Mouse (Mus musculus) thymus, adult 2 months (tissue): ENCODE data around the gene Fahd2a. TPM values are rescaled to one million over a fixed set of nuclear protein-coding genes. Genes with fewer than 3 reads are reported as not detected.

Experiments
- DNase-seq: peaks from one replicate; pipeline ENCODE4 v3.0.0; 2021
- H3K27ac ChIP-seq: fragments of 200-500 bp; 2 replicates; pipeline ENCODE4 v1.5.1; 2012; ENCODE audit warnings: low read length, control low read depth; ENCODE audit not compliant: control insufficient read depth, insufficient read depth
- H3K27me3 ChIP-seq: fragments of 200-500 bp; 2 replicates; pipeline ENCODE4 v1.6.1; 2012; ENCODE audit warnings: mild to moderate bottlenecking, low read length, moderate library complexity, mixed read lengths; ENCODE audit not compliant: control insufficient read depth, insufficient read depth
- H3K36me3 ChIP-seq: fragments of 200-500 bp; 2 replicates; pipeline ENCODE4 v1.6.1; 2012; ENCODE audit warnings: mild to moderate bottlenecking, low read length, moderate library complexity; ENCODE audit not compliant: control insufficient read depth, insufficient read depth
- H3K4me1 ChIP-seq: fragments of 200-500 bp; replicated peaks from 2 replicates; pipeline ENCODE4 v1.6.1; 2012; ENCODE audit warnings: low read length; ENCODE audit not compliant: control insufficient read depth, insufficient read depth
- H3K4me3 ChIP-seq: fragments of 200-500 bp; 2 replicates; pipeline ENCODE4 v1.5.1; 2012; ENCODE audit warnings: mild to moderate bottlenecking, low read length, control low read depth, moderate library complexity; ENCODE audit not compliant: control insufficient read depth, insufficient read depth
- CTCF ChIP-seq: fragments of 200-500 bp; IDR thresholded peaks from 2 replicates; pipeline ENCODE4 v1.5.1; 2012; ENCODE audit warnings: mild to moderate bottlenecking, control low read depth, low read length, moderate library complexity, borderline replicate concordance; ENCODE audit not compliant: control insufficient read depth, poor library complexity, insufficient read depth; ENCODE audit errors: extremely low read depth
- POLR2A ChIP-seq: fragments of 200-500 bp; IDR thresholded peaks from 2 replicates; pipeline ENCODE4 v1.6.1; 2012; ENCODE audit warnings: mild to moderate bottlenecking, low read length, control low read depth, moderate library complexity; ENCODE audit not compliant: control insufficient read depth, poor library complexity, insufficient read depth; ENCODE audit errors: extremely low read depth
- WGBS: fragments of 180-500 bp; shearing (Covaris S2); methylation state at CpG from one replicate; pipeline ENCODE4 v1.1.7; 2018; 5-methylcytosine and 5-hydroxymethylcytosine counted together
- polyA plus RNA-seq: library from polyadenylated mRNA; depleted of rRNA; stranded (reverse); fragments of >200 nt; gene quantifications from 2 replicates; pipeline ENCODE4 v1.2.3, GENCODE M21; 2012; rRNA removed

Fahd2a gene
- polyA plus RNA-seq, 1 experiment: 17.0 TPM

GRCm38 (mm10) chr2:127415806-127416205 is 28.6 kb downstream of the Fahd2a start:
- no peaks in the 10 kb centered on the region for H3K27me3 ChIP-seq
- no peak for DNase-seq

GRCm38 (mm10) chr2:127411126-127411525 is 33.2 kb downstream of the Fahd2a start:
- no peak for DNase-seq
- 97% methylated on average over 6 of the region's 6 CpGs for WGBS
- H3K36me3 ChIP-seq: no peaks in the 10 kb centered on the region
- no peak overlapping the region for H3K27ac ChIP-seq
- no peak overlapping the region for H3K4me3 ChIP-seq
- no peak for TF ChIP-seq POLR2A
- TF ChIP-seq CTCF: no peak
- H3K4me1 ChIP-seq: no peaks in the 10 kb centered on the region
- no peaks in the 10 kb centered on the region for H3K27me3 ChIP-seq

More at GRCm38 (mm10) chr2:127415806-127416205, 28.6 kb downstream of the Fahd2a start:
- Histone ChIP-seq H3K36me3 (no peaks in the 10 kb centered on the region), H3K4me3 (no peak overlapping the region), H3K4me1 (no peaks in the 10 kb centered on the region), H3K27ac (no peak overlapping the region)
- TF ChIP-seq CTCF: no peak
- TF ChIP-seq POLR2A: no peak
- 86% methylated on average over 10 of the region's 10 CpGs for WGBS

- TF ChIP-seq POLR2A: no peak
- TF ChIP-seq CTCF: no peak
- Histone ChIP-seq H3K4me1 (no peaks in the 10 kb centered on the region), H3K4me3 (no peak overlapping the region), H3K27me3 (no peaks in the 10 kb centered on the region), H3K27ac (no peak overlapping the region), H3K36me3 (no peaks in the 10 kb centered on the region)
- DNase-seq: no peak
- 95% methylated on average over 7 of the region's 7 CpGs for WGBS
Observed at GRCm38 (mm10) chr2:127398738-127399137, 45.6 kb downstream of the Fahd2a start.

- Histone ChIP-seq H3K36me3 (no peaks in the 10 kb centered on the region), H3K27me3 (no peaks in the 10 kb centered on the region), H3K4me3 (no peak overlapping the region), H3K27ac (no peak overlapping the region), H3K4me1 (no peaks in the 10 kb centered on the region)
- 93% methylated on average over 5 of the region's 5 CpGs for whole genome bisulfite sequencing
- TF ChIP-seq POLR2A (no peak), CTCF (no peak)
- DNase-seq: no peak
Observed at GRCm38 (mm10) chr2:127394606-127395161, 49.7 kb downstream of the Fahd2a start.

- Histone ChIP-seq H3K27me3 (no peaks in the 10 kb centered on the region), H3K4me3 (no peak overlapping the region), H3K4me1 (no peaks in the 10 kb centered on the region), H3K27ac (no peak overlapping the region), H3K36me3 (no peaks in the 10 kb centered on the region)
- 48% methylated on average over 3 of the region's 3 CpGs for WGBS
- TF ChIP-seq CTCF (no peak), POLR2A (no peak)
- DNase-seq: no peak
Observed at GRCm38 (mm10) chr2:127391323-127391722, 53.0 kb downstream of the Fahd2a start.

GRCm38 (mm10) chr2:127390846-127391245 is 53.5 kb downstream of the Fahd2a start:
- TF ChIP-seq POLR2A (no peak), CTCF (no peak)
- no peak overlapping the region for H3K27ac ChIP-seq
- H3K4me3 ChIP-seq: no peak overlapping the region
- 72% methylated on average over 4 of the region's 4 CpGs for WGBS
- no peaks in the 10 kb centered on the region for H3K27me3 ChIP-seq
- DNase-seq: no peak
- no peaks in the 10 kb centered on the region for H3K36me3 ChIP-seq
- no peaks in the 10 kb centered on the region for H3K4me1 ChIP-seq

- Histone ChIP-seq H3K4me3 (no peak overlapping the region), H3K27me3 (no peaks in the 10 kb centered on the region), H3K4me1 (no peaks in the 10 kb centered on the region), H3K27ac (no peak overlapping the region), H3K36me3 (no peaks in the 10 kb centered on the region)
- no peak for DNase-seq
- 76% methylated on average over 3 of the region's 3 CpGs for WGBS
- no peak for TF ChIP-seq CTCF
- no peak for TF ChIP-seq POLR2A
Observed at GRCm38 (mm10) chr2:127390352-127390751, 54.0 kb downstream of the Fahd2a start.

- Histone ChIP-seq H3K4me1 (no peaks in the 10 kb centered on the region), H3K4me3 (no peak overlapping the region), H3K27me3 (no peaks in the 10 kb centered on the region), H3K27ac (no peak overlapping the region), H3K36me3 (no peaks in the 10 kb centered on the region)
- DNase-seq: no peak
- no peak for TF ChIP-seq POLR2A
- TF ChIP-seq CTCF: no peak
- 62% methylated on average over 2 of the region's 2 CpGs for WGBS
Observed at GRCm38 (mm10) chr2:127387521-127387920, 56.8 kb downstream of the Fahd2a start.

Other genes with a start within 250 kb of the Fahd2a start
- 0.96 and 1.3 TPM in 2 replicates for gene 1810024B03Rik, start 236.3 kb downstream of the Fahd2a start, polyA plus RNA-seq
- 92.5 and 109 TPM in 2 replicates for gene Snrnp200, start 236.2 kb downstream of the Fahd2a start, polyA plus RNA-seq
- 95.3 and 107 TPM in 2 replicates for gene Ciao1, start 196.7 kb downstream of the Fahd2a start, polyA plus RNA-seq
- 140 and 143 TPM in 2 replicates for gene Tmem127, start 196.7 kb downstream of the Fahd2a start, polyA plus RNA-seq
- gene Stard7, start 174.3 kb downstream of the Fahd2a start, polyA plus RNA-seq: 55.8 and 81.8 TPM in 2 replicates
- 163 and 212 TPM in 2 replicates for gene Dusp2, start 108.4 kb downstream of the Fahd2a start, polyA plus RNA-seq
- 0.20 and 0.31 TPM in 2 replicates for gene Astl, start 105.9 kb downstream of the Fahd2a start, polyA plus RNA-seq
- 0.13 and 0.20 TPM in 2 replicates for gene Adra2b, start 81.4 kb downstream of the Fahd2a start, polyA plus RNA-seq
- 0.31 and 0.85 TPM in 2 replicates for gene Gpat2, start 19.4 kb downstream of the Fahd2a start, polyA plus RNA-seq
- 4.4 and 4.7 TPM in 2 replicates for gene Kcnip3, start 77.5 kb upstream of the Fahd2a start, polyA plus RNA-seq
- gene Prom2, start 96.9 kb upstream of the Fahd2a start, polyA plus RNA-seq: 4.8 and 5.5 TPM in 2 replicates
- 2.3 and 3.2 TPM in 2 replicates for gene Zfp661, start 142.5 kb upstream of the Fahd2a start, polyA plus RNA-seq
- 84.0 and 91.9 TPM in 2 replicates for gene Mrps5, start 142.7 kb upstream of the Fahd2a start, polyA plus RNA-seq
- gene Mal, start 212.1 kb upstream of the Fahd2a start, polyA plus RNA-seq: 0.37 and 1.2 TPM in 2 replicates